8 mouse cellular contexts compared by ENCODE assay signal in the genomic region with DNA sequence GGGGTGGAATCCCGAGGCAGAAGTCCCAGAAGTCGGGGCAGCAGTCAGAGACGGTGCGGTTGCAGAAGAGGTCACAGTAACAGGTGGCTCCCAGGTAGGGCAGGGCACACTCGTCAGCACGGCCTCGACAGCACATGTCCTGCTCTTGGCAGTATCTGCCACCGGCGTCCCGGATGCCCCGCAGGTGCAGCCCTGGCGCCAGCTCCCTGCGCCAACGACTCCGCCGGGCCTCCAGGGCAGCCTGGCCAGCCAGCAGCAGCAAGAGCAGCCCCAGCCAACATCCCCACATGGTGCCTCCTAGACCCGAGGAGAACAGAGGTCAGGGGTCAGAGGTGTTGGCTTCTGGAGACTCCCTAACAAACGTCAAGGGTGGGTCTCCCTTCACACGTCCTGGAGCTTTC. TPM values are rescaled to one million over a fixed set of nuclear protein-coding genes. Genes with fewer than 3 reads are reported as not detected.
DNase-seq lines count a peak whose midpoint lies in the region; ATAC-seq and TF ChIP-seq lines count a peak whose summit lies in the region.
"Had no signal": no experiment of that assay in that cellular context is flagged by ENCODE, and none has a peak within 500 bp of the region (broad histone marks: within the 10 kb centered on the region; RNA-seq: fewer than 3 reads in every experiment).

No protein-coding gene starts in this region.

- H3K4me1 ChIP-seq in midbrain, embryonic 10.5 days: peaks cover 52% of the 10 kb centered on the region
- no peaks in the 10 kb centered on the region for H3K4me1 ChIP-seq in midbrain, postnatal 0 days (ENCODE audit: insufficient read depth, low read length)
- H3K4me1 ChIP-seq in embryonic facial prominence, embryonic 14.5 days (ENCODE audit: control insufficient read depth, insufficient read depth, low read length): peaks cover 28% of the 10 kb centered on the region
- peaks cover 50% of the 10 kb centered on the region for H3K4me1 ChIP-seq in kidney, embryonic 14.5 days (ENCODE audit: control insufficient read depth, insufficient read depth, low read length)
- peaks cover 33% of the 10 kb centered on the region for H3K4me1 ChIP-seq in stomach, embryonic 14.5 days (ENCODE audit: control insufficient read depth, insufficient read depth, low read length)

- TF ChIP-seq CTCF in midbrain, postnatal 0 days (IDR thresholded peaks at IDR 0.05): no peak

- no peak overlapping the region for H3K9ac ChIP-seq in midbrain, postnatal 0 days (replicated peaks; ENCODE audit: low read length, poor library complexity, severe bottlenecking)
- no peak overlapping the region for H3K9ac ChIP-seq in embryonic facial prominence, embryonic 14.5 days (ENCODE audit: low read depth, low read length)
- H3K9ac ChIP-seq in kidney, embryonic 14.5 days (ENCODE audit: low read depth, low read length): 0 out of 2 replicates have a peak overlapping the region, but pooled peaks have one; percentile 28
- peak overlapping the region; percentile 7; the same call in 1 of the 2 replicates for H3K9ac ChIP-seq in stomach, embryonic 14.5 days (replicated peaks; ENCODE audit: low read depth, low read length)

- H3K27me3 ChIP-seq in midbrain, embryonic 10.5 days (ENCODE audit: low read depth, poor library complexity, severe bottlenecking): peaks cover 62% of the 10 kb centered on the region
- peaks cover 24% of the 10 kb centered on the region for H3K27me3 ChIP-seq in midbrain, postnatal 0 days (ENCODE audit: insufficient read depth, low read length)
- peaks cover 22% of the 10 kb centered on the region for H3K27me3 ChIP-seq in embryonic facial prominence, embryonic 14.5 days (replicated peaks; ENCODE audit: control insufficient read depth, insufficient read depth, low read length)
- H3K27me3 ChIP-seq in kidney, embryonic 14.5 days (ENCODE audit: control insufficient read depth, insufficient read depth, low read length): peaks cover 12% of the 10 kb centered on the region
- 0 out of 2 replicates have a peak, but pooled peaks cover 2% of the 10 kb centered on the region for H3K27me3 ChIP-seq in stomach, embryonic 14.5 days (ENCODE audit: control insufficient read depth, insufficient read depth, low read length)

- peak overlapping the region; percentile 65 for H3K27ac ChIP-seq in midbrain, embryonic 10.5 days (replicated peaks)
- no peak overlapping the region for H3K27ac ChIP-seq in midbrain, postnatal 0 days (ENCODE audit: low read depth, low read length)
- H3K27ac ChIP-seq in embryonic facial prominence, embryonic 14.5 days (replicated peaks; ENCODE audit: low read depth, low read length): no peak overlapping the region
- no peak overlapping the region for H3K27ac ChIP-seq in kidney, embryonic 14.5 days (ENCODE audit: low read depth, low read length)
- H3K27ac ChIP-seq in stomach, embryonic 14.5 days (ENCODE audit: low read length): no peak overlapping the region; the same call in 1 of the 2 replicates

- peak overlapping the region; percentile 45 for H3K4me3 ChIP-seq in midbrain, embryonic 10.5 days
- no peak overlapping the region for H3K4me3 ChIP-seq in midbrain, postnatal 0 days (ENCODE audit: low read depth, low read length)
- H3K4me3 ChIP-seq in embryonic facial prominence, embryonic 14.5 days (ENCODE audit: low read depth, low read length): peak overlapping the region; percentile 29; the same call in 1 of the 2 replicates
- H3K4me3 ChIP-seq in kidney, embryonic 14.5 days (ENCODE audit: low read length): peak overlapping the region; percentile 31
- peak overlapping the region; percentile 25; the same call in 1 of the 2 replicates for H3K4me3 ChIP-seq in stomach, embryonic 14.5 days (ENCODE audit: low read depth, low read length)

- WGBS in midbrain, embryonic 10.5 days: 48% methylated on average over 19 of the region's 19 CpGs
- WGBS in midbrain, postnatal 0 days: 47% methylated on average over 19 of the region's 19 CpGs
- WGBS in embryonic facial prominence, embryonic 14.5 days: 37% methylated on average over 15 of the region's 19 CpGs
- WGBS in kidney, embryonic 14.5 days: 33% methylated on average over 19 of the region's 19 CpGs
- WGBS in stomach, embryonic 14.5 days: 44% methylated on average over 19 of the region's 19 CpGs

- no peaks in the 10 kb centered on the region for H3K36me3 ChIP-seq in midbrain, embryonic 10.5 days
- no peaks in the 10 kb centered on the region for H3K36me3 ChIP-seq in midbrain, postnatal 0 days (ENCODE audit: insufficient read depth, low read length)
- no peaks in the 10 kb centered on the region for H3K36me3 ChIP-seq in embryonic facial prominence, embryonic 14.5 days (ENCODE audit: control insufficient read depth, insufficient read depth, low read length)
- no peaks in the 10 kb centered on the region for H3K36me3 ChIP-seq in kidney, embryonic 14.5 days (ENCODE audit: control insufficient read depth, insufficient read depth, low read length)
- H3K36me3 ChIP-seq in stomach, embryonic 14.5 days (ENCODE audit: control insufficient read depth, insufficient read depth, low read length): no peaks in the 10 kb centered on the region

- DNase-seq in midbrain, embryonic 10.5 days (ENCODE audit: low spot score): no peak
- DNase-seq in midbrain, postnatal 0 days (ENCODE audit: low spot score): no peak
- no peak for DNase-seq in embryonic facial prominence, embryonic 14.5 days (ENCODE audit: low spot score)
- no peak for DNase-seq in ovary, adult 18-20 months (ENCODE audit: low spot score)
- no peak for DNase-seq in right cerebral cortex, postnatal 10 days (ENCODE audit: low spot score in 2 of 2)

- no peak overlapping the region for H3K4me2 ChIP-seq in midbrain, postnatal 0 days (ENCODE audit: low read depth, low read length, poor library complexity, severe bottlenecking)
- H3K4me2 ChIP-seq in embryonic facial prominence, embryonic 14.5 days (ENCODE audit: low read depth, low read length): peak overlapping the region; percentile 56
- H3K4me2 ChIP-seq in kidney, embryonic 14.5 days (replicated peaks; ENCODE audit: low read depth, low read length): peak overlapping the region; percentile 51
- peak overlapping the region; percentile 49 for H3K4me2 ChIP-seq in stomach, embryonic 14.5 days (replicated peaks; ENCODE audit: low read depth, low read length)

- ATAC-seq in midbrain, postnatal 0 days (ENCODE audit: low FRiP score): no peak
- no peak for ATAC-seq in embryonic facial prominence, embryonic 14.5 days (ENCODE audit: low read depth)
- ATAC-seq in kidney, embryonic 14.5 days (ENCODE audit: low FRiP score, low TSS enrichment): no peak
- ATAC-seq in stomach, embryonic 14.5 days (ENCODE audit: insufficient number of reproducible peaks, insufficient read depth, low FRiP score, low read depth): no peak

- H3K9me3 ChIP-seq in midbrain, embryonic 10.5 days (replicated peaks): no peaks in the 10 kb centered on the region
- no peaks in the 10 kb centered on the region for H3K9me3 ChIP-seq in midbrain, postnatal 0 days (ENCODE audit: low read length)
- H3K9me3 ChIP-seq in embryonic facial prominence, embryonic 14.5 days (ENCODE audit: control insufficient read depth, low read length): no peaks in the 10 kb centered on the region
- no peaks in the 10 kb centered on the region for H3K9me3 ChIP-seq in kidney, embryonic 14.5 days (ENCODE audit: control insufficient read depth, low read length)
- H3K9me3 ChIP-seq in stomach, embryonic 14.5 days (ENCODE audit: control insufficient read depth, low read depth, low read length): no peaks in the 10 kb centered on the region

RNA-seq across cellular contexts. Expression of a gene that starts 1.0 kb away (rescaled TPM):
- 7.4 and 7.5 TPM in 2 replicates for polyA plus RNA-seq in midbrain, embryonic 10.5 days (2016; fragmentation: Nextera tagmentation; extraction: Ambion mirVana)
- total RNA-seq in midbrain, postnatal 0 days (2014; rRNA removed): 7.2 and 7.5 TPM in 2 replicates
- 2.9 and 4.3 TPM in 2 replicates for polyA plus RNA-seq in midbrain, postnatal 0 days (2015; fragmentation: Nextera tagmentation; extraction: Ambion mirVana)
- polyA plus RNA-seq in embryonic facial prominence, embryonic 14.5 days (2014; fragmentation: Nextera tagmentation; extraction: Ambion mirVana): 21.8 and 23.9 TPM in 2 replicates
- 20.9 and 26.1 TPM in 2 replicates for polyA plus RNA-seq in kidney, embryonic 14.5 days (2014; fragmentation: Nextera tagmentation; extraction: Ambion mirVana)
- polyA plus RNA-seq in stomach, embryonic 14.5 days (2014; fragmentation: Nextera tagmentation; extraction: Ambion mirVana): 22.1 and 29.2 TPM in 2 replicates

RNA-seq across cellular contexts. Expression of a gene that starts 34.8 kb away (rescaled TPM):
- polyA plus RNA-seq in midbrain, embryonic 10.5 days (2016; fragmentation: Nextera tagmentation; extraction: Ambion mirVana): 0.23 and 0.31 TPM in 2 replicates
- 14.5 and 20.4 TPM in 2 replicates for total RNA-seq in midbrain, postnatal 0 days (2014; rRNA removed)
- 13.9 and 16.7 TPM in 2 replicates for polyA plus RNA-seq in midbrain, postnatal 0 days (2015; fragmentation: Nextera tagmentation; extraction: Ambion mirVana)
- polyA plus RNA-seq in embryonic facial prominence, embryonic 14.5 days (2014; fragmentation: Nextera tagmentation; extraction: Ambion mirVana): 0.19 and 0.30 TPM in 2 replicates
- polyA plus RNA-seq in kidney, embryonic 14.5 days (2014; fragmentation: Nextera tagmentation; extraction: Ambion mirVana): not detected in 2 replicates
- polyA plus RNA-seq in stomach, embryonic 14.5 days (2014; fragmentation: Nextera tagmentation; extraction: Ambion mirVana): 0.26 and 0.41 TPM in 2 replicates

RNA-seq across cellular contexts. Expression of a gene that starts 48.3 kb away (rescaled TPM):
- polyA plus RNA-seq in midbrain, embryonic 10.5 days (2016; fragmentation: Nextera tagmentation; extraction: Ambion mirVana): 0.31 TPM in 1 of 2 replicates, not detected in the other
- 0.49 TPM in 1 of 2 replicates, not detected in the other for total RNA-seq in midbrain, postnatal 0 days (2014; rRNA removed)
- polyA plus RNA-seq in midbrain, postnatal 0 days (2015; fragmentation: Nextera tagmentation; extraction: Ambion mirVana): not detected in 2 replicates
- not detected in 2 replicates for polyA plus RNA-seq in embryonic facial prominence, embryonic 14.5 days (2014; fragmentation: Nextera tagmentation; extraction: Ambion mirVana)
- polyA plus RNA-seq in kidney, embryonic 14.5 days (2014; fragmentation: Nextera tagmentation; extraction: Ambion mirVana): not detected in 2 replicates
- not detected in 2 replicates for polyA plus RNA-seq in stomach, embryonic 14.5 days (2014; fragmentation: Nextera tagmentation; extraction: Ambion mirVana)
- total RNA-seq: left cerebral cortex, adult 18-20 months had no signal

Comparison
In these comparisons a context has a peak if more than half of its experiments do, and no peak if none do; other contexts are left out.
1. RNA of a gene that starts 34.8 kb away (polyA plus RNA-seq): 13.9 to 16.7 TPM in midbrain, postnatal 0 days; 0.26 to 0.41 TPM in stomach, embryonic 14.5 days, 0.23 to 0.31 TPM in midbrain, embryonic 10.5 days, 0.19 to 0.30 TPM in embryonic facial prominence, embryonic 14.5 days and not detected in kidney, embryonic 14.5 days; every median in the first group is over 10 times any median in the second.
2. H3K9ac ChIP-seq: peak in kidney, embryonic 14.5 days (single experiment) and stomach, embryonic 14.5 days (single experiment); none in midbrain, postnatal 0 days (single experiment) and embryonic facial prominence, embryonic 14.5 days (single experiment).